Mouse (Mus musculus) left cerebral cortex, adult 9 months (tissue): ENCODE data around the gene Btbd11.

Experiments used
- DNase-seq, 2 experiments: peaks; one replicate each; pipeline ENCODE4 v3.0.0; 2022; ENCODE audit warnings: low spot score in 2 of 2

Gene Btbd11

DNA sequence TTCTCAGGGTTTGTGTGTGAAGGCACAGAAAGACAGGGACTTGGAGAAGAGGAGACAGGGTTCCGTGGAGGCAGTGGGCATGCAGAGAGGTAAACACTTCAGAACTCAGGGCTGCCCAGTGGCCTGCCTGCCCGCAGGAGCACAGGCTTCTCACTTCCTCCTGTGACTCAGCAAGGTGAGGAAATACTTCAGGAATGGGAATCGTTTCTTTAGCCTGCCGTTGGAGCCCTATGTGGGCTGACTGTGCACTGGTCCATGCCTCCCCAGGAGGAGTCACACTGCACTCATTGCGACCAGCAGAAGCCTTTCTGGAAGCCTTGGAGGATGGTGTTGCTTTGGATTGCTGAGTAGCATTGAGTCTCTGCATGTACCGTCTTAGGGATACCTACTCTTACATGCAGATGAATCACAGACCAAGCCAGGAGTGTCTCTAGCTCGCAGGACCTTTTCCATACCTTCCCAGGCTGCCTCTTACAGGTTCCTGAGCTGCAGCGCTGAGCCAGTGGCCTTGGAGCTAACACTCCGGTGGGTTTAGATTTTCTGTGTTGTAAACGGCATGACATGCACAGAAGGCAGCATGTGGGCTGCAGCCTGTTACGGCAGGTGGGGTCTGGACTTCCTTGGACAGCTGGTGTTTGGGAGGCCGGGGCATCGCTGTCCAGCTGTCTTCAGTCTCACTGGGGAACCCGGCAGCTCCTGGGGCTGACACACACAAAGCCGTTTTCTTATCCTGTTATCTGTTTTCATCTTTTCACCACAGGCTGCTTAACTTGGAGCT is 34.4 kb downstream of the Btbd11 start:
- DNase-seq: peak in 1 of 2 experiments; percentile 8

DNA sequence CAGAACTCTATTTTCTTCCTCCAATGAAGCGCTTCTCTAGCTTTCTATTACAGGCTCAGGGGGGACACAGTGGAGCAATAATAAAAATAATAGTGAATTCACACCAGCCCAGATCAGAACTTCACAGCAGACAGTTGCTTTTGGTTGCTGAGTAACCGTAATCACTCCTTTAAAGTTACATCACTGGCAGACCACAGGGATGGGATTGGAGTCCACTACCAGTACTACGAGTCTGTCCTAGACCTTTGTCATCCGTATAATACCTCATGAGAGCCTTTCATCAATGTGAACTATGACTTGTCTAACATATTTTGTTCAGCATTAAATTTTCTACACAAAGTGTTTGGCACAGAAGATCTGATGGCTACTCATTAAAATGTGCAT is 35.0 kb downstream of the Btbd11 start:
- no peak for DNase-seq

DNA sequence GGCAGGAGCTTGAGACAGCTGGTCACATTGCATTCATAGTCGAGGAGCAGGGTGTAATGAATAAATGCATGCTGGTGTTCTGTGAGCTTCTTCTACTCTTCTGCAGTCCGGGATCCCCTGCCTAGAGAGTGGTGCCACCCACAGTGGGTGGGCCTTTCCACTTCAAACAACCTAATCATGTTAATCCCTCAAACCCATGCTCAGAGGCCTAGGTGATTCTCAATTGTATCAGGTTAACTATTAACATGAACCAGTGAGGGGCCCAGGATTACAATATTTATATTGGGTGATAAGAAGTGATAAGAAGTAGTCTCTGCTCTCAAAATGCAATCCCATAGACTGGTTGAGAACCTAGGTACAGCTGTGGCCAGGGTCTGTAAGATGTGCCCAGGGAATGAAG is 39.1 kb downstream of the Btbd11 start:
- no peak for DNase-seq

DNA sequence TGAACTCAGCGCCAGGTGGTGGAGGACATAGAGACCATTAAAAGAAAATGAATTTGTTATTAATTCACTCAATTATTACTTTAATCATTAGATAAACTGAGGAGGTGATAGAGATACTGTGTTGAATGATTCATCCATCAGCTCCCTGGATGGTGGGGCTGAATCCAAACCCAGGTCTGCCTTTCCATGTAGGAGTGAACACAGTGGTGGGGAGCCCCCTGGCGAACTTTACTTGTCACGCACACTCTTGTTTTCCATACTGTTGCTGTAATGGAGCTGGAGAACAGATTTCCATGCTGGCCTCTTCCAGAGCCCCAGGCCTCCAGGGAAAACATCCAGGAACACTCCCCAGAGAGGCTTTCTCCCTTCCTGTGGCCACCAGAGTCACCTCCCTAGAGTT is 50.6 kb downstream of the Btbd11 start:
- no peak for DNase-seq

DNA sequence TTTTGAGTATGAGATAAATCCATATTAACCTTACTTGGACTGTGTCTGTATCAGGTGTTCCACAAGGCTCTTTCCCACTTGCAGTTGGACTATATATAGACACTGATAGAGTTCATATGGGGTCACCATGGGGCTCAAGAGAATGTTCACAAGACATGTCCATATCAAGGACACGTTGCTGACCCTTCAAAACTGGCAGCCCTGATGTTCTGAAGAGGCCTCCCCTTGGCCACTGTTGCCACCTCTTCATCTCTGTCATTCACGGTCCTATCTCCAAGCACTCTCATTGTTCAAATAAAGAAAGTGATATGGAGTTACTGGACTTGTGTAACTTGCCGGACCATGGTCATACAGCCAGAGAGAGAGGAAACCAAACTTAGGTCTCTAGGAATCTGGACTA is 56.8 kb downstream of the Btbd11 start:
- DNase-seq: no peak

DNA sequence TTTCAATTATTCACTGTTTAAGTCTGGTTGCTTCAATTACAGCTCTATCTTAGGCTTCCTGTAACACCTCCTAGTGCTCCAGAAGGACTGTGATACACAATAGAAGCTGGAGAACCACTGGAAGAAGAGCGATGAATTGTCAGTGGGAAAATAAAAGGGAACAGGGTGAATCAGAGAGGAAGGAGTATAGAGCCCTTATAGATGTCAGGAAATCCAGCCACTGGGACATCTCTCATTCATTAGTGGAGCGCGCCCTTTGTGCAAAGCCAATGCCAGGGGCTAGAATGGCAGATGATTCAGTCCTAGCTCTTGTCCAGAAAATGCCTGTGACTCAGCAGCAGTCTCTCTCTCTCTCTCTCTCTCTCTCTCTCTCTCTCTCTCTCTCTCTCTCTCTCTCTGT is 59.3 kb downstream of the Btbd11 start:
- DNase-seq: no peak

DNA sequence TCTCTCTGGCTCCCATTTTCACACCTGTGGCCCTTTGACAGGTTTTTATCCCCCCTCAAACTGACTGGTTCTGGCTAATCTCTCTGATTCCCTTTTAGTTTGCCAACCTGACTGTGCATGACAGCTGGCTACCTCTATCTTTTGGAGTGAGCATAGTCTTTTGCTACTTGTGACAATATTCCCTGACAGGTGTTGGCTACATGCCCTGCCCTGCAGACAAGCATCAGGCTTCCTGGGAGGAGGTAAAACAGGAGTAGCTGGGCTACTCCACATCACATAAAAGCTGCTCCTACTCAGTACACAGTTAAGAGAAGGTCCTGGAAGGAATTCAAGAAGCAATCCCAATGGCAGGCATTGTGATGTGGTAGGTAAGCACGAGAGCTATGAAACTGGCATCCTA is 60.1 kb downstream of the Btbd11 start:
- no peak for DNase-seq

DNA sequence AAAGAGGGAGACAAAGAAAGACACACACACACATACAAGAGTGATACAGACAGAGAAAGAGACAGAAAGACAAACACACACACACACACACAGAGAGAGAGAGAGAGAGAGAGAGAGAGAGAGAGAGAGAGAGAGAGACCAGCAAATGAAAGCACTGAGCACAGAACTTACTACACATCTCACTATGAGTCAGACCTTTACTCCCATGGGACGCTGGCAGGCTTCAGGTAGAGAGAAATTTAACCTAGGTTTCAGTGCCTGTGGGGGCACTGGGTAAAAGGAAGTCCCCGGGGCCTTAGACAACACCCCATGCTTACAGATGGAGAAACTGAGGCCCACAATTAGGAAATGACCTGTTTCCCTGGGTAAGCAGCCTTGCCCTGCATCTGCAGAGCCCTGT is 61.3 kb downstream of the Btbd11 start:
- no peak for DNase-seq

DNA sequence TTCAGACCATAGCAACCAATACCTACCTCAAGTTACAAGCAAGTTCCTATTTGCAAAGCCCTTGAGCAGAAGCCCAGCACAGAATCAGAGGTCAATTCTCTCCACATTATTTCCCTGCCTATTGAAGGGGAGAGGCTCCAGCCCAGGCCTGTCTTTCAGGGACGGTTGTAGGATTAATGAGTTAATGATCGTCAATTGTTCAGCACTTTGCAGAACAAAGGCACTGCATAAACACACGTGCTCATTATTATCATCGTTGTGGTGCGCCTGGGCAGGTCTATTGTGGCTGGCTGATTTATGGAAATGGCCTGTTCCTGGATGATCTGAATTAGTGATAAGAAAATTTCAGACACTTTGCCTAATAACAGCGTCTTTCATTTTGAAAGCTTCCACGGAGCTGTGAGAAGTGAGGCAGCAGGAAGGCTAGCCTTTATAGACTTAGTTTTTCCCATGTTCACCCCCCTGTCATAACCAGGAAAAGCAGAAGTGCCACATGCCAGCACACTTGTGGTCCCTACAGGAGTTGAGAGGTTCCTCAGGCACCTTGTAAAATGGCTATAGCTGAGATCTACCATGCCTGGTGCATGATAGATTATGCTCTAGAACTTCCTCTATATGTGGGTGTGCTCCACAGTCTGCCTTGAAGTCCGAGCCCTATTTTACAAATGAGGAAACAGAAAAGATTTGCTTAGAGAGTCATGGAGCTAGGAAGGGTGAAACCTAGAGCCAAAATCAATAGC is 65.2 kb downstream of the Btbd11 start:
- no peak for DNase-seq

DNA sequence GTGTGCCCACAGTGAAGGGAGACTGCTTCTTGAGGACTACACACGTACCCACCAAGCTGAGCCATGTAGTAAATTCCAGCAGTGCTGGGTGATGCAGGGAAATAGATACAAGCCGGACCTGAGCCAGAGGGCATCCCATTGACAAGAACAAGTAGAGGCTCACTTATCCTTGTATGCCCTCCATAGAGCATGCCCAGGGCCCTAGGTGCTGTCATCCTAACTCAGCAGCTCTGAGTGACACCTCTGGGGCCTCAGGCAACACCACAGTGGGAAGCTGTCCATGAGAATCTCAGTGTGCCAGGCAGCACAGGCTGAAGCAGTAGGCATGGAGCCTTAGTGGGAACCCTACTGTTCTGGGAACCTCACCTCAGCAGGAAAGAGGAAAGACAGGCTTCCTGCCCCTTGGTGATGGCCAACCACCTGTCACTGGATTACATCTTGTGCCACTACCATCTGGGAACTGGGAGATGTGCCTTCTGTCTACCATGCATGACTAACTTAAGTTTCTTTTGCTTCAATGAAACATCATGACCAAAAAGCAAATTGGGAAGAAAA is 66.7 kb downstream of the Btbd11 start:
- no peak for DNase-seq

DNA sequence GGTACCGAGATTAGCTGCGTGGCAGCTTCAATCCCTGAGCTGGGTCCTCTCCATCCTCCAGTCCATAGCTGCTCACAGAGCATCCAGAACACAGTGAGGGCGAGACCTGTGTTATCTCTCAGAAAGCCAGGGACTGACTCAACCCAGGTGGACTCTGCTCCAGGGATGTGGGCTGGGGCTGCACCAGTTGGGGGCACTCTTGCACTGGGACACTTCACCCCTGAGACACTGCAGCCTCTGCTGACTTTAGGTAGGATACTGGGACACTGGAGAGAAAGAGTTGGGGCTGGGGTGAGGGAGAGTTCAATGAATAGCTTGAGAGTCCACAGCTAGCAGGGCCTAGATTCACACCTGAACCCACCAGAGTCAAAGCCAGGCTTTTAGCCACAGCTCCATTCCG is 69.4 kb downstream of the Btbd11 start:
- no peak for DNase-seq

DNA sequence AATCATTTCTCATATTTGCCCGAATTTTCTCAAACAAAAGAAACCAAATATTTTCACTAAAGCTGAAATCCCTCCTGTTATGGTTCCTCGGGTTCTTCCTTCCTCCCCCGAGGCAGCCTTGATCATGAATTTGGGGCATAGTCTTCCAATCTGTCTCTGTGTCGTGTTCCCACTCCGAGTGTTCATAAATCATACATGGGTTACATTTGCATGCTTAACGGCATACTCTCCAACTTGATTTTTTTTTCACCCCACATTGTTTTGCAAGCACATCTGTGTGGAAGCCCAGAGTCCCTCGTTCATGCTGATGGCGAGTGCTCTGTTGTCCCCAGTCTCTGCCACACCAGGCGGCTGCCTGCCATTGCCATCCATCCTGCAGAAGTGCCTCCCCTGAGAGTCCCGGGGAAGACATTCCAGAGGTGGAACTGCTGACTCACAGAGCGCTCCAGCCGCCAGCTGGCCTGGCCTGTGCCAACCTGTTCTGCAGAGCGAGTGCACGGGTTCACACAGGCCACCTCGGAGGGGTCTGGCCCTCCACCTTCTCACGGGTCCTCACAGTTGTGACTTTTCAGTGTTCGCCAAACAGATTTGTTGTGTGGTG is 72.2 kb downstream of the Btbd11 start:
- DNase-seq: no peak

DNA sequence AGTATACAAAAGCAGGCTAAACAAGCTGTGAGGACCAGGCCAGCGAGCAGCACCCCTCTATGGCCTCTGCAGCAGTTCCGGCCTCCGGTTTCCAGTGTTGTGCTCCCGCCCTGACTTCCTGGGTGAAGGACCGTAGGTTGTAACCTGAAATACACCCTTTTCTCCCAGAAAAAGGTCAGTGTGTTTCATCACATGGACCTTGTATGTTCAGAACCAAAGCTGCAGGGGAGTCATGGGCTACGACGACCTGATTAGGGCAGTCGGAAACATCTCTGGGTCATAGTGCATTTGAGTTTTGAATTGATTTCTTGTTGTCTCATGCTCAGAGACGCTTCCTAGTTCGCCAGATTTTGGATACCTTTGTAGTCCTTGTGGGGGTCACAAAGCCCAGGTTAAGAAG is 74.1 kb downstream of the Btbd11 start:
- no peak for DNase-seq

DNA sequence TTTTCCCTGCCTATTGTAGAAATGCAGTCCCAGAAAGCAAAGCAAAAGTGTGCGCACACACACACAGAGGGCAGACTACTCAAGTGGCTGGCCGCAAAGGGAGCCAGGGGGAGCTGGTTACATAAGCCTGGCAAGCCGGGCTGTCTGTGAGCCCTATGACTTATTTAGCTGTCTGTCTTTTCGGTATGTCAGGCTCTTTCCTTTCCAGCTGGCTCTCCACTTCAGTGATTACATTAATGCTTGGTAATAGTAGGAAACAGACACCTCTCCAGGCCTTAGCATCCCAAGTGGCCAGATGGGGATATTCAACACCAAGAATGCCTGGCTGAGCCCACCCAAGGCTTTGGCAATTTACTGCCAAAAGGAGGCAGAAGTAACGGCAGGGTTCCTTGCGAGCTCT is 77.5 kb downstream of the Btbd11 start:
- no peak for DNase-seq

DNA sequence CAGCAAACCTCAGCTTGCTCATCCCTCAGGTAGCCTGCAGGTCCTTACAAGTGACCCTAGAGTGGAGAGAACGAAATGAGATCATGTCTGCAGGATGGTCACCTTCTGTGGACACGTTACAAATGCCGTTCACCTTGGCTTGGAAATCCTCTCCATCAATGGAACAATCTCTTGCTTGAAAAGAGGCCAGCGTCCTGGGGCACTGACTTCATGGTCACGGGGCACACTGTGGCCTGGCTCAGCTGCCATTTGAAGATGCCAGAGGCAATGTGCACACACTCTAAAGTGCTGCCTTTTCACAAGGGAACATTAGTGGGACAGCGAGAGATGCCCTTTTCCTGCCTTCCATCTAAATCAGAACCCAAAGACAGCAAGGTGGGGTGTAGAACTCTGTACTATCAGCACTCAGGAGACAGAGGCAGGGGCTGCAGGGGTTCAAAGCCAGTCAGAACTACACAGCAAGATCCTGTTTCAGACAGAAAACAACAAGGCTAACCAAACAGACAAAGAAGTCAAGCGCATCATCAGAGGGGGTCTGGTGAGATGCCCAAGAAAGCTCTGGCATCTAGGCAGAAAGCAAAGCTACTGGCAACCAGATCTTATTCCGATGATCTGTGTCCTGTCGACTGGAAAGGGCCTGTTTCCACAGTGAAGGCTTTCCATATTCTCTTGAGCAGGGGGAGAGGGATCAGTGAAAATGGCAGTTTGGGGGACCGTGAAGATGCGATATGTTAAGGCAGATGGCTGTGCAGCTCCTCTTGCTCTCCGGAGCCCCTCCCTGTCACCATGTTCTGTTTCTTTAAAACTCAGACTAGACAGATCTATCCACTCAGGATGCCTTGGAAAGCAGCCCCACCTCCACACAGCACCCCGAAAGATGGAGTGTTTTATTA is 79.1 kb downstream of the Btbd11 start:
- DNase-seq: no peak

DNA sequence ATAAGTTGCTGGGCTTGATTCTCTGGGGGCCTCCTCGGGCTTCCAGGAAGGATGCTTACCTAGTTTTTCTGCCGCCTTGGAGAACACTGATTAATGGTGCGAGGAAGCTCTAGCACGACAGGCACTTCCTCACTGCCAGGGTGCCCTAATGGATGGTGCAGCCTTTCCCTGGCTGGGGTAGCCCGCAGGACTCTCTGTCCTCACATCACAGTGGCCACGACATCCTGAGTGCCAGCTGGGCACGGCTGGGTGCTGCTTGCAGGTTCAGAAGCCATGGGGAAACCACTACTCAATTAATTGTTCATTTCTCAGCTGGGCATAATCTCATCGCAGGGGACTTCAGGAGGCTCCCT is 79.8 kb downstream of the Btbd11 start:
- no peak for DNase-seq

DNA sequence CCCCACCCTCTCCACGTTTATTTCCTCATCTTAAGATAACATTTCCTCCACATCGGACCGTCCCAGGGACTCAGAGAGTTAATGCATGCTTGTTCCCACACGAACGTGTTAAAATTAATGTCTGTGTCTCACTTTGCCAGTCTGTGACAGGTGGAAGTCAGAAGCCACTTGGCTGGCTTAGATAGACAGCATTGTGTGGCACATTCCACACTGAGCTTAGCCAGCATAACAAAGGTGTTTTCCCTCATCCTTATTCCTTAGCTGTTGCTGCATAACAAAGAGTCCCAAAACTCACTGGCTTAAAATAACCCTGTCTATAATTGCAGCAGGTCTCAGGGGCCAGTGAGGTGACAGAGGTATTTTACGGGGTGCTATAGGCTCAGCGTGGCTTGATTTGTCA is 80.8 kb downstream of the Btbd11 start:
- no peak for DNase-seq

DNA sequence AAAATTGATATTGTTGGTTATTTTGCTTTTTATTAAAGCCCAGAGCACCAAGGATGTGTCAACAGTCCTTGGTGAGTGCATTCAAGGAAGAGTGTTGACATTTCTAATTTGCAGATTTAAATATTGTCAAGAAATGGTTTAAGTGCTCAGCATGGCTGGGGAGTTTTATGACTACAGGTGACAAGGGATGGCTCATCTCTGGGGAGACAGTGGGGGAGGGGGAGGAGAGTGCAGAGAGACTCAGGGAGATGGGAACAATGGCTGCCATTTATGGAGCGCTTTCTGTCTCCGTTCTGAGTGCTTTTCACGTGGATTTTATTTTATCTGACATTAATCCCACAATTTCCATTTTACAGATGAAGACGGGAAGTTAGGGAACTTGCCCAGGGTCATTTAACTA is 81.9 kb downstream of the Btbd11 start:
- no peak for DNase-seq

DNA sequence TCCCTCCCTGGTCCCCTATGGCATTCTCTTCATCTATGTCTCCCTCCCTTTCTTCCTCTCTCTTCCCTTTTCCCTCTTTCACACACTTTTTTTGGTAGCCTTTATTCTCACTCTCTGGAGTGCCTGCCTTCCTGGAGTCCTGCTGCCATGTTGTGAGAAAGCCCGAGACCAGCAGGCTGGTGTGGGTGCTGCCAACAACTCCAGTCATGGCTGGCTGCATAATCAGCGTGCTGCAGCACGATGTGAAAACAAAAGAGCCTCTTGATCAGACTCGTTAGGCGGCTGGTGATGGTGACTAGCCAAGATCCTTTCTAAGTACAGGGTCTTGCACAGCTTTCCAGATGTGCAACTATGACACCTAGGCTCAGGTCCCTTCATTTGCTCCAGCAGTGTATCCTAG is 82.7 kb downstream of the Btbd11 start:
- DNase-seq: no peak

DNA sequence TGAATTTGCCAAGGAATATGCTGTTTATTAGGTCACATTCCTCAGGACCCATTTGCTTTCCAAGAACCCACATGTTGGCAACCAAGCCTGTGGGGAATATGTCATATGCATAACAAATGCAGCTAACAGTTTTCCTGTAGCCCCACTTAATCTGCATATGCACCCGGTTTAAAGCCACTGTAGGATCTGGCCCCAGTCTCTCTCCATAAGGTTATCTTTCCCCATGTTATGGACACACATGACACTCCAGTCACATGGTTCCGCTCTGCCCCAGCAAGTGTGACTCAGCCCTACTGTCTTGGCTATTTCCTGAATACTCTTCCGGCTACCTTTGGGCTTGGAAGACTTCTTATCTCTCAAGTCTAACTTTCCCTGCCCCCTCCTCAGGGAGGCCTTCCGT is 86.7 kb downstream of the Btbd11 start:
- no peak for DNase-seq

DNA sequence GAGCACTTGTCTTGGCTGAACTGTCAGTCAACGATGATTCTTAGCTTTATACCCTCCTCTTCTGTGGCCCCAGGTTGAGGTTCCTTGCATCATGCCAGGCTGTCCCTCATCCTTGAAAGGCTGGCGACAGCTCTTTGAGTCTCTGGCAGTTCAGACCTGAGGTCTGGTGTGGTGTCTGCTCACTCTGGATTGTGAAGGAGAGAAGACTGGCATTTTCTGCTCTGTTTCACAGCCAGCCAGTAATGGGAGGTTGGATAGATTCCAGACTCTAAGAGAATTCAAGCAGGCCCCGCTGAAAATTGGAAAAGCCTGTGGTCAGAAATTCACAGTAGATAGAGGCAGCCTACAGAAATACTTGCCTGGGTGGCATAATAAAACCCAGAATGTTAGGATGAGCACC is 87.3 kb downstream of the Btbd11 start:
- no peak for DNase-seq
